Mouse (Mus musculus): Measurements from ENCODE around the gene Zdhhc22.

- TF ChIP-seq POLR2A (IDR thresholded peaks at IDR 0.05; ENCODE audit: borderline replicate concordance, insufficient read depth, low read length) = no peak
- no peak for TF ChIP-seq CTCF (IDR thresholded peaks at IDR 0.05; ENCODE audit: borderline replicate concordance, insufficient read depth, low read depth, low read length)
Measured at GRCm38 (mm10) chr12:86946301-86946781, 43.9 kb downstream of the Zdhhc22 start.

Data from cerebellum, adult 2 months (tissue).